Mouse (Mus musculus): Measurements from ENCODE around the gene Ctnna2. TPM values are rescaled to one million over a fixed set of nuclear protein-coding genes. Genes with fewer than 3 reads are reported as not detected.
A peak's percentile ranks its signal among the peaks of the same experiment; 100 is the strongest.

Ctnna2 gene
- total RNA-seq (2021) = not detected
- long read RNA-seq, experiment 1, partial matches to known transcripts = 0 of 1 reads
- long read RNA-seq, experiment 1, other reads (novel, unspliced or antisense) = 1 of 1 reads
- long read RNA-seq, experiment 2 = 0 reads

DNA sequence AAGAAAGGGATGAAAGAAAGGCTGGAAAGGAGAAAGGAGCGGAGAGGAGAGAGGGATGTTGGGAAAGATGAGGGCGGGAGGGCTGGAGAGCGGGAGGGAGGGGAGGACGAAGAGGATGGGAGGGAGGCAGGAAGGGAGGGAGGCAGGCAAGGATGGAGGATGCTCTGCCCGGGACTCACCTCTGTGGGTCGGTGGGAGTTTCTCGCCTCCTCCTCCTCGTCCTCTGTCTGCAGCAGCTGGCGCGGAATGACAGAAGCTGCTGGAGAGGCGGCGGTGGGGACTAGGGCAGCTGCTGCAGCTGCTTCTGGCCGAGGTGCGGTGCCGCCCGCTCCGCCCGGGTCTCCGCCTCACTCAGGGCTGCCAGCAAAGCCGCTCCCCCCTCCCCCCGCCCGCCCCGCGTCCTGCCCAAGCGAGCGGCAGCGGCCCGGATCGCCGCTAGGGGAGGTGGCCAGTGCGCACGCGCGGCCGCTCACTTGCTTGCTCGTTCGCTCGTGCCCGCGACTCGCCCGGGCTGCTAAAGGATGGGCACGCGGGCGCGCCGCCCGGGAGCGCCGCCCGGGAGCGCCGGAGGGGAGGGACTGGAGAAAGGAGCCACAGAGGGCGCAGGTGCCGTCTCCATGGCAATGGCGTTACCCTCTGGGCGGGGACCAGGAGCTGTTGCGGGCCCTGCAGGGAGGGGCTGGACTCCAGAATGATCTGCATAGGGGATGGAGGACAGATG, at the start of gene Ctnna2:
Gene Ctnna2, minus strand, starts transcription at position 459 of the 721 bp plus-strand sequence.
- peak; percentile 2 to 5 for DNase-seq

DNA sequence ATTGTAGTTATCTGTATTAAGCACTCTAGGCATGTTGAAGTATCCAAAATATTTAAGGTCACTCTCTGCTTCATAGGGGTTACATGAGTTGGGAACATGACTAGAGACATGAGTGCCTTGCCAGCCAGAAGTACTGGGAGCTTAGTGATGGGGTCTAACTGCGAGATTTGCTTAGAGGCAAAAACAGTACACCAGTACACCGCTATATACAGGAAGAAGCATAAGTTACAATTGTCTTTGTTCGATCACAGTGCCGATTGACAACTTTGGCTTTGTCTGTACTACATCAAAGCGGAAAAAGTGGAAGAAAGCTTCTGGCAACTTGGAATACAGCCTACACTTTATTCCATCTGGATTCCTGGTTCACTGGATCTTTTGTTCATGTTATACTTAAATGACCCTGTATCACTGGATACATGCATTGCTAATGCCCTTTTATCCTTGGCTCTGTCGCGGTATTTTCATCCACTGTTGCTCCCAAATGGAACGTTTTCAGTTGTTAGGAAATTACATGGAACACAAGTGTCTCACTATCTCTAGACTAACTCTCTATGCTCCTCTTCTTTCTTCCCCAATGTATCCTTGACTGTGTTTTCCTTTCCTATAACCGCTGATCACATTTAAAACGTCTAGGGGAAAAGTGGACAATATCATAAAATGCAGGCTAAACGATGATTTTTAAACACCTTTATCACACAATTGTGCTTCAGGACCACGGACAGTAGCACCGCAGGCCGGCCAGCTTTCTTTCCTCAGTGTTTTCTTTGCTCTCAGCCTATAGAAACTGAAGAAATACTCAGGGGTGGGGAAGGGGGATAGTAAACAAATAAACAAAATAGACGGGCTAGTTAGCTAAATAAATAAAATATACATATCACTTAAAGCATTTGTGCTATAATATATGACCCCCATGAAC, 896 bp upstream of the Ctnna2 start:
- no peak for DNase-seq

DNA sequence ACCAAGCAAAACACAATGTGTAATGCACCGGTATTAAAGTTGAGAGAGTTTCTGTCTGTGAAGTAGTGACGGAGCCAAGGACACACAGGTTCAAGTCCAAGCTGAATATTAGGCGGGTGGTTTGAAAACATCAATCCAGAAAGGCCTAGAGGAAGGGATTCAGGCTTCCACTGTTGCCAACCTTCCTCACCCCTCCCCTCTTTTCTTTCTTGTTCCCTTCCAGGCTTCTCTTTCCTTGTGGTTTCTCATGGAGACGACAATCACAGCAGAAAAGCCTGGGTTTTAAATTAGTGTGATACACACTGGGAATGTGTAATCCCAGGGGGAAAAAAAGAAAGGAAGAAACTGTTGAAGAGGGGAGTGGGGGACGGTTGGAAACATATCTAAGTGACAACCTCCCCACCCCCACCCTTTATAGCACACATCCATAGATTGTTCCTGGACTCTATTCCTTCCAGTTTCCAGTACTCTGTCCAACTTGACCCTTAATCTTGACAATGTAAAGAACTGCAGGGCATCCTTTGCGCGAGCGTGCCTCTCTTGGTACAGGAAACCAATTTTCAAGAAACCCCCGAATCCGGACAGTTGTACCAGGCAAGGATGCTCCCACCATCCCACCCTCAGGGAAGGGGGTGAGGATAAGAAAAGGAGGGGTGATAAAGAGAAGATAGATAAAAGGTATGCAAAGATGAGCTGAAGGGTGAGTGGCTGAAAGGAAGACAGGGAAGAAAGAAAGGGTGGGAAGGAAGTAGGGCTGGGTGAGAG, 841 bp downstream of the Ctnna2 start:
- DNase-seq = no peak

DNA sequence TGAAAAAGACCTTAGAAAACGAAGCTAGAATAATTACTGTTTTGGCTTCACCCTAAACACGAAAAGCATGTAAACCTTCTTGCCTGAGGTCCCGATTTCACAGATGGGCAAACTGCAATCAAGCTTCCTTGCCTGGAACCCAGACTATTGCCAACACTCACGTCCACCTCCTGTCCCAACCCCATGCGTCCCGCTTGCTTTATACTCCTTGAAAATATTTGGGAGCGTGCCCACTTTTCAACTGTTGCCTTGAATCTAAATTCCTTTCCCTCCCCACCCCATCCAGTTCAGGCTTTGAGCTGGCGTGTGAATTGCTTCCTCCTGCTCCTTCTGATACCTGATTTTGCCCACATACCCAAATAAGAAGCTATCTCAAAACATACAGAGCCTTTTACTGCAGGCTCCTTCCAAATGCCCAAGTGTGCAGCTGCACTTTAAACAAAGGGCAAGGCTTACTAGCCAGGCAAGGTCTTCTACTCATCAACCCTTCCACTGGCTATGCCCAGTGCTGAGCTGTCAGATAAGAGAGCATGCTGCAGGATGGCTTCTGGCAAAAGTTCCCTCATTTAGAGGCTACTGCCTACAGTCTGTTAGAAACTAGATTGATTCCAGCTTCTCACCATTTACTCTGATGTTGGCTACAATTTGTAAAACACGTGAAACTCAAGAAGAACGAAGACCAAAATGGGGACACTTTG, 8.8 kb downstream of the Ctnna2 start:
- no peak for DNase-seq

DNA sequence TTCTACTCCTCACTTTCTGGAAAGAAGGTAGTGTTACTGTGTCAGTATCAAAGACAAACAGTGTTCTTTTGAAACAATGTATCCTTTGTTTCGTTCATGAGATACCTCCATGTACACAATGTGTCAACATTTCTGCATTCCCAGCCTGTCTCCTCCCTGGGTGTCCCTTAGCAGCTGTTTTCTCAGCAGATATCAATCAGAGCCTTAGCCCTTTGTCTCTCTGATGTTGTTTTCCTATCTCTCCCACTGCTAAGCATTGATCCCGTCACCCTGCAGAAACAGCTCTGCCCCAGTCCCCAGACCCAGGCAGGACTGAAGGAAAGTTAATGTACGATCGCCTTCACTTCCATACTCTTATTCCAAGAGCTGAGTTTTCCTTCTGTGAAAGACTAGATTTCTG, 9.7 kb downstream of the Ctnna2 start:
- DNase-seq = no peak

DNA sequence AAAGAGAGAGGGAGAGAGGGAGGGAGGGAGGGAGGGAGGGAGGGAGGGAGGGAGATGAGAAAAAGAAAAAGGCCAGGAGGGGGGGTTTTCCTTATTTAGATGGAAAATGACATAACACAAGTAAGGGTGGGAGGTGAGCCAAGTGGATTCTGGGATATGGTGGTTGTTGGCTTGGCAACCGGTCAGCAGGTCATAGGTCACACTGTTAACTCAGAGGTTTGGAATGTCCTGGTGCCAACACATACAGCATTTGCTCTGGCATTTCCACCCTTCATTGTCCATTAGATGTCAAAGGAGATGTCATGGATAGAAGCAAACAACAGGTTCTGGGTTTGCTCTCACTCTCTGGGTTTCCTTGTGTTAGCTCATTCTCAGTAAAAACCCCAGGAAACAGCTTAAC, 17.5 kb downstream of the Ctnna2 start:
- no peak for DNase-seq

DNA sequence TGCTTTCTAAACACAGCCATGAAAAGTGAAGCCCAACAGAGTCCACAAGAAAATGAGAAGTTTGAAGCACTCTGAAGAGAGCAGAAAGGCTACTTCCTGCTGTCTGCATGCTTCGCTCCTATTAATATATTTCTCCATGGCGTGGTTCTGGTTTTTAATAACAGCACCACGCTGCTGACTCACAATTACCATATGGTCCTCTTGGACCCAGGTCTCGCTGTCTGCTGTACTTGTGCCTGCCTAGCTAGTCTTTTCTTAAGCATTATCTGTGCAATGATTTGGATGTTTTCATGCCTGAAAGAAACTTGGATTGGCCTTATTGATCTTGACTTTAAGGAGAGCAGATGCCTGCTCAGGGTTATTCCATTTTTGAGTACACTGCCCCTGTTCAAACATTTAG, 28.2 kb downstream of the Ctnna2 start:
- no peak for DNase-seq

DNA sequence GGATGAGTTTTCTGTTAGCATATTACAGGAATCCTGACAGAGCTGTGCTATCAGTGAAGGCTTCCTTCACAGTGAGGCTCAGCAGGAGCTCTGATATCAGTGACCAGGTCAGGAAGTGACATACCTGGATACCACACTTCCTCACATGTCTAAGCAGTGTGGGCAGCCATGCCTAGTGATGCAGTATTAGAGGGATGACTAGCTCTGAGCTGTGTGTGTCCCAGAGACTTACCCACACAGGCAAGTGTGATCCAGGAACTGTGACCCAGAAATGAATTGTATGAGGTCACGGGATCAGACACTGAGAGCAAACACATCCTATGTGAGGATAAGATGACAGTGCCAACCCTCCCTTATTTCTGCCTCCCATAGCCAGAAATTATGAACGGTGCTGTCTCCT, 28.8 kb downstream of the Ctnna2 start:
- no peak for DNase-seq

DNA sequence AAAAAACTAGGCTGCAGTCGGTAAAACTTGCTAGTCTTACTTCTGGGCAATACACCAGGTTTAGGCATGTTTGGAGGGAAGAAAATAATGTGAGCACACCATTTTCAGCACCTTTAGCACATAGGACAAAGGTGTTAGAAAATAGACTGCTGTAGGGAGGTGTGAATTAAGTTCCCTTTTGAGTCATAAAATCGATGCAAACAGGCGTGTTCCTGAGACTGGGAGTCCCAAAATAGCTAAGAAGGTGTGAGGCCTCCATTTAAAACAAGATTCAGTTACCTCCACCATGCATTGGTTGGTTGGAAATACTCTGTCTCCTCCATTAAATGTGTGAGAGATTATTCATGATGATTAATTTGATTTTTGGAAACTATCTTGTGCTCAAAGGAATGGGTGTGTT, 50.1 kb downstream of the Ctnna2 start:
- DNase-seq = no peak

DNA sequence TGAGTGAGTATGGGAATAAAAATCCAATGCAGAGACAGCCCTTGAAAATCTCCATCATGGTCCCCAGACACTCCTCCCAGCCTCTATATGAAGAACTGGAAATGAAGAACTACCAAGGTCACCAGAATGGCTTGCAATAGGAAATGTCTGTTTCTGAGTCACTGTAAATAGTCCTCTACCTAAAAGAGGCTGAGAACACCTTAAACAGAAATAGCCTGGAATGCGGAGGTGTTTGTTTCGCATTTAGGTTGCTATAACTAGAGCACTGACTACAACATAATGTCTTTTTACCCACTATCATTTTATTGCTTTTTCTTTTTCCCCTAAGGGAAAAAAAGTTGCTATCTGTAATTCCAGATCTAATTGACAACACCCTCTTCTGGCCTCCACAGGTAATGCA, 106.3 kb downstream of the Ctnna2 start:
- DNase-seq = no peak

DNA sequence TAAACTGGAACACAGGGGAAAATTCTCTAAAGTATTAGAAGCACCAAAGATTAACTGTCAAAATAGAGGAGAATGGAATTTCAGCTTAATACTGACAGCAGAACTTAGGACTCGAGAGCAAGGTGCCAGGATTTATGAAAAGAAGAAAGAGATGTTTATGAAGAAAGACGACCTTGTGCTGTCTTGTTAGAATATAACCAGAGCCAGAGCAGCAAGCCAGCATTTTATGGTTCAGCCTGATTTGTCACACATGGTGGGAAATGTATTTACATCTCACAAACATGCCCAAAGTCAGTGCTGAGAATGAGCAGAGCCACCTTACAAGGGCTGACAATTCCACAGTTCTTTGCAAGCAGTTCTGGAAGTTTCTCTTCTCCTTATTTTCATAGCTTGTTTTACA, 110.2 kb downstream of the Ctnna2 start:
- no peak for DNase-seq

DNA sequence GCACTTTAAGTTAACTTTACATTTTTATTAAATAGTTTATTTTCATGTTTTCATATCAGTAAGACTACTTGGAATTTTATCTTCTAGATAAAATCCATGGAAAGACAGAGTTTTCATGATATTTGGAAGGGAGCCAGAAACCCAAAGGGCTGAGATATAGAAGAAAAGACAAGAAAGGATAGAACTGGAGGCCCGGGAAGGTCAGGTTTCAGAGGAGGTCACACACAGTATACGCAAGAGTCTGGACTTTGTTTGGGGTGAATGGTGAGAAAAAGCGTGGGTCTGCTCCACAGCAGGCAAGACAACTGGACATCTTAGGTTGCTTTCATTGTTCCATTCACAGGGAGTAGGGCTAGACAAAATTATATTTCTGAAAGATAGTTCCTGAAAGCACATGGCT, 111.4 kb downstream of the Ctnna2 start:
- no peak for DNase-seq

DNA sequence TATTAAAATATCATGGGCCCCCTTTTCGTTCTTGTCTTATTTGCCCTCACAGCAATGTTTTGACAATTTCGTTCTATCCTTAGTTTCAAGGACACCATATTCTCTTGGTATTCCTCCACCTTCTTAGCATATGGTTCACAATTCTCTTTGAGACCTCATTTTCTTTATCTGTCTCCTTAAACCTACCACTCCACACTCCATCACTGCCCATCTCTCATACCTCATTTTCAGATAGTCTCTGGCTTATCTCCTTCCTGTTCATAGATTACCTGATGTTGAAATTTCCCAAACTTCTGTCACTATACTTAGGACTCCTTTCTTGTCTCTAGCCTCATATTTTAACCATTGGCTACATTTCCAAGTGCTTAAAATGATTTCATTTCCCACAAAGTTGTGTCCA, 116.1 kb downstream of the Ctnna2 start:
- DNase-seq = no peak

DNA sequence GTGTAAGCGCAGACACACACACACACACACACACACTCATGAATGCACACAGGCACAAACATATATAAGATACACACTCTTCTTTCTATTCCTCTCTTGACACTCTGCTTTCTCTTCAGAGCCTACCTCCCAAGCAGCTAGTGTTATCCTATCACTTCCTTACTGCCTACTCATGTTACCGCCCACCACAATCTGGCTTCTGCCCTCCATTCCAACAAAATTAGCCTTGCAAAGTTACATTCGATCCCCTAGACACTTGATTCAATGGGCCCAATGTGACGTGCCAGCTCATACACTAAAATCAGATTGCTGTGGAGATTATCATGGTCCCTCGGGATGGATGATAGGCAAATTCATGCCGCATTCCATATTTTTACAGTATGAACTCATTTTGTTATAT, 116.7 kb downstream of the Ctnna2 start:
- DNase-seq = no peak

DNA sequence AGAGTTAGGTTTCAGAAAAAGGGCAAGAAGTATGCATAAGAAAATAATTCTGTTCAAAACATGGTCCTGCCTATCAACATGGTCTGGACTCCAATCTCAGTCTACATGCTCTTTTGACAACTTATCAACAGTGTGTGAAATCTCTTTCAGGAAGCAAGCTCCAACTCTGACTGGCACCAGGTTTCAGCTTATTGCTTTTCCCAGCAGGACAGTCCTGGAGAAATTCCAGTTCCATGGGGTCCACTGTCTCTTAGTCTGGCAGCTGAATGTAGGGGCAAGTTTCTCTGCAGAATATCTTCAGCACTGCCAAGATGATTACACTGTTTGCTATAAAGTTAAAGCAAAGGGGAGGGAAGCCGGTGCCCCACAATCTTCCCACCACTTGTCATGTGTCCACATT, 130.1 kb downstream of the Ctnna2 start:
- no peak for DNase-seq

DNA sequence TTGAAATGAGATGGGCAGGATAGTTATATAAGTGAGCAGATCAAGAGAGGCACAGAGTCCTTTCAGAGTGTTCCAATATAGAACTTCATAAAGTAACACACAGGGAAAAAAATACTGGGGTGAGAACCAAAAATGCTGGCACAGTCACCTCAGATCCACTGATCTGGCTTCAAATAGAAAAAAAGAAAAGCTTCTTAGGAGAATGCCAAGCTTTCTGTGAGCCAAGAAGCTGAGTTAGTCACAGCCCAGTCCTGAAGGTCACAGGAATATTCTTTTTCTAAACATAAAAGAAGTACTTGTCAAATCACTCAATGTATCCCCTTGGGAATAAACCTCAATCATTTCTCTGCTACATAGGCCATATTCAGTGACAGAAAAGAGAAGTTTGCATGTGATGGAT, 130.7 kb downstream of the Ctnna2 start:
- DNase-seq = no peak

DNA sequence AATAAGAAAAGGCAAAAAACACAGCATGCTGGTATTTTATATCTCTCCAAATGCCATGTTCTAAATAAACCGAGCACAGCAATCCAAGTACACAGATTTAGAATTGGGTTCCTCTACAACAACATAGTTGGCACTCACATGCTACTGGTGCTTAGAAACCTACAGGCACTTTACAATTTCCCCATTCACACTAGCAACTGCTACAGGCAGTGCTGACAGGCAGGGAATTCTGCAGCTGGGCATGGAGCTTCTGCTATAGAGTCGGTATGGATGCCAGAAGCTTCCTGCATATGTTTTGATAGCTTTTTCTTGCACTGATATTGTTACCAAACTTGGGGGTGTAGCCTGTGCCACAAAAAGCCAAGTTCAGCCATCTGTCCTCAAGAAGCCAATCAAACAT, 131.8 kb downstream of the Ctnna2 start:
- no peak for DNase-seq

DNA sequence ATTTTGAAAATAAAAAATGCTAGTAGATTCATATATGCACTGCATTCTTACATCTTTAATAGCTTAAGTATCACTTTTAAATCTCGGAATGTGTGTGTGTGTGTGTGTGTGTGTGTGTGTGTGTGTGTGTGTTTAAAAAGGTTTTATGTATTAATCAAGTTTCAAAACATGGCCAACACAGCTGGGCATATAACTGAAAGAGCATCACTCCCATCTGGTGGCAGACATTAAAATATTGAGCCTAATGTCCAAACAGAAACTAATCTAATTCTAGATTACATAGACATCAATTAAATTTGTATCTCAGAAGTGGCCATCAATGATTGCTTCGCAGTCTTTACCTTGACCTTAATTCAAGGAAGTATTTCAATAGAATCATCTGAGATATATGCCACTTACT, 140.4 kb downstream of the Ctnna2 start:
- no peak for DNase-seq

DNA sequence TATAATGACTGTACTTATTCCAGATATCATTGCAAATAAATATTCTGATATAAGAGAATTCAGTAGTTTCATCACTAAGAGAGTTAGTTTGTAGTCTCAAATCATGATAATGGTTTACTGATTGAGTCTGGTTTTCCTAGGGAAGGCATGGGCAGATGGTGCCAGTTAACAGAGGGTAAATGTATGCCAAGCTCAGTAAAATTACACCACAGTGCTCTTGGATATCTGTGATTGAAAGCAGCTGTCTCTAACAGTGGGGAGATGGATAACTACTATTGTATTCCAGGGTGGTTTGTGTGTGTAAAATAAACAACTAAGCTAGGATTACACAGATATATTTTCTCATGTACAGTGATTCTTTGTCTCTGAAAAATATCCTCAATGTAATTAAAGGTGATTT, 140.8 kb downstream of the Ctnna2 start:
- DNase-seq = no peak

DNA sequence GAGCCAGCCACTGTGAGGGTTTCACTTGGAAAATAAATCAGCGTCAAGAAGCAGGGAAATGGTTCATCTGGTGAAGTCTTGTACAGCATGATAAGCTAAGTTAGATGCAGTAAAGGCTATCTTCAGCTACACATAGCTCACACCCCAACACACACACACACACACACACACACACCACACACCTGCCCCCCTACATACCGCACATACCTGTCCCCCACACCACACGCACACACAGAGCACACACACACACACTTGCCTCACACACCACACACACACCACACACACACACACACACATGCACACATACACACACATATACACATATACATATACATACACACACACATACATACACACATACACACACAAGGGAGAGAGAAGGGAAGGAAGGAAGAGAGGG, 142.0 kb downstream of the Ctnna2 start:
- no peak for DNase-seq

DNA sequence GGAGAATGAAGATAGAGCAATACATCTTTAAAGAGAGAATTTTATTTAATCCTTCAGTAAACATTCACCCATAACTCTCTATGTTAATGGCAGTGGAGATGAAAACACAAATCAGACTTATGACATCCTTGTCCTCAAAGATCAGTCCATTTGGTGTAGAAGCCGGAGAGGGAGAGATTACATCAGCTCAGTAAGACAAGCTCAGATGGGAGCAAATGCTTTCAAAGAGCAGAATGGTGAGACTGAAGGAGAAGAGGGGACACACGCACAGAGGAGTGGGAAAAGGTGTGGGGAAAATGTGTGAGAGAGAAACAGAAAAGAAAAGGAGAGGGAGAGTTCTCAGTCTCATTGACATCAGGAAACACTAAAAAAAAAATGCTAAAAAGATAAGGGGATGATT, 144.8 kb downstream of the Ctnna2 start:
- DNase-seq = no peak

DNA sequence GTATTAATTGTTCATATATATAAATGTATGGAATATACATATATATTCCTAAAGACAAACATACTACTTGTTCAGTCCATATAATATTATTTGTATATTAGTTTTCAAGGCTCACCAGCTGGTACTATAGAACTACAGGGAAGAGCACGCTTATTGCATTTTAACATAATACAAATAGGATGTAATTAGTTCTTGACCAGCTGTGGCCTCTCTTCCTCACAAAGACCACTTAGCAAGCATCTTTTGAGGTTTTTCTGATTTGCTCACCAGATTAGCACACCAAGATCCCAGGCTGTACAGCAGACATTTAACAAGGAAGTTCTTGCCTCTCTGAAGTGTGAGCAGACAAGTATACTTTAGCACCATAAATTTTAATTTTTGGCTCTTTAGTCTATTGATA, 152.0 kb downstream of the Ctnna2 start:
- DNase-seq = no peak

All from heart, adult 18-20 months (tissue).